Mouse (Mus musculus) hindlimb bud, embryonic 11.5 days (tissue): Measurements from ENCODE around the gene Stat5a.

Experiments
- DNase-seq: peaks from one replicate; pipeline ENCODE4 v3.0.0-alpha.2; 2012; ENCODE audit warnings: low read depth, low spot score; ENCODE audit errors: extremely low spot score

Stat5a gene

DNA sequence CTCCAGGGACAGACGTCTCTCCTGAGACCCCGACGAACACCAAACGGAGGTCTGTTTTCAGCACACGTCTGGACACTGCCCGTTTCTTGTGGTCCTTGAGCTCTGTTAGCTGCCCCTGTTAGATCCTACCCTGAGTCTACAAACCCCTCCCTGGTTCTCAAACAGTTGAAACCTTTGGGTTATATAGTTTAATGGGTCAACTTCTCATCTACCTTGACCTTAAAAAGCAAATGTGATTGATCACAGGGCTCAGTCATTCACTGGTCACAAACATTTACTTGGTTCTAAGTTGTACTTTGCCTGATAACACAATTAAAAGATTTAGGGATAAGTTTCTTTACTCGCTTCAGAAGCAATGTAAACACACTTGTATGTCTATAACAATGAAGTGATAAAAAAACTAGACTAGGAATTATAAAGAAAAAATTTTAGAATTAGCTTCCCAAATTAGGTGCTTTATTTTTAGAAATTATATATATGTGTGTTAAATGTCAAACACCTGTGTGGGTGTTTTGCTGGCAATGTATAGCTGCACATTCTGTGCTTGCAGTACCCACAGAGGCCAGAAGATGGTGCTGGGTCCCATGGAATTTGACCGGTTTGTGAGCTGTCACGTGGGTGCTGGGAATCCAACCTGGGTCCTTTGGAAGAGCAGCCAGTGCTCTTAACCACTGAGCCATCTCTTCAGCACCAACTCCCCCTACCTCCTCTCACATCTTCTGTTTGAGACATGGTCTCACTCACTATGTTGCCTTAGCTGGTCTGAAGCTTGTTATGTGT lies 22.0 kb upstream of the Stat5a start:
- DNase-seq, result no peak

DNA sequence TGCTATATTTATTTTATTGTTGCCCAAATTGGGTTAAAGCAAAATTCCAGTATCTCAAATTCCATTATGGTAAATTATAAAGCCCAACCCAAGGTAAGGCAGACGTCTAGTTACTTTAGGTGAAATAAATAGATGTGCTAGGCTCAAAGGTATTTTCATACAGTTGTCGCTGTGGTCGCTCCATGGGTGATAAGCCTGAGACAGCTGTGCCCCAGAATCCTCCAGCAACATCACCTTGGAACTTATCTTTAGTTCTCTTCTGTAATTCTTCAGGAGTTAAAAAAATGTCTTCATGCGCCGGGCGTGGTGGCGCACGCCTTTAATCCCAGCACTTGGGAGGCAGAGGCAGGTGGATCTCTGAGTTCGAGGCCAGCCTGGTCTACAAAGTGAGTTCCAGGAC lies 20.3 kb upstream of the Stat5a start:
- no peak for DNase-seq

DNA sequence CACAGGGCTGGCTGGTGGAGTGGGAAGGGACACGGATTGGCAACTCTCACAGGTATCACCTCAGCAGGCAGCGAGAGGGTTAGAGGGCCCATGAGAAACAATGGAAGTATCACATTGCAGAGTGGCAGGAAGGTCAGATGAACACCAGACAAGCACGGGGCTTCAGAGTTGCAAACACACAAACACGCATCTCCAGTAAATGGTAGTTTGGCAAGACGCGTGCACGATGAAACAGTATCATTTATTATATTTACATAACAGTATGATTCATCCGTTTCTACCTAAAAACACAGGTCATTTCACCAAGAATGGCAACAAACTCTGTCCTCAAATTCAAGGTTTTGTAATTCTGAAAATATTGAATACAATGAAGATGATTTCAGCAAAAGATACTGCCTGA lies 19.6 kb upstream of the Stat5a start:
- DNase-seq, result no peak

DNA sequence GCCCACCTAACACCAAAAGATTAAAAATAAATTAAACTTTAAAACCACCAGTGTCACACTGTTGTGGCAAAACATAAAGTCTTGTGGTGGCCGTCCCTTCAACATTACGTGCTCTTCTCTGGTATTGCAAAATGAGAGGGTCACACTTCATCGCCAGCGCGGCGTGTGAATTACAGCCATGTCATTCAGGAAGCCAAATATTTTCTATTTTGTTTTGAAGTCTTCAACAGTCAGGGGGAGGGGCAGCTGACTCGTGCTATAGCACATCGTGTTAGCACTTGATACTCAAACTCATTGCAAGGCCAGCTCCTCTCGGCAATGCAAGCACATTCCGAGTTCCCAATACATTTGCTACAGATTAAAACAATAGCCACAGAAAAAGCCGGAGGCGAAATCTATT lies 18.3 kb upstream of the Stat5a start:
- no peak for DNase-seq

DNA sequence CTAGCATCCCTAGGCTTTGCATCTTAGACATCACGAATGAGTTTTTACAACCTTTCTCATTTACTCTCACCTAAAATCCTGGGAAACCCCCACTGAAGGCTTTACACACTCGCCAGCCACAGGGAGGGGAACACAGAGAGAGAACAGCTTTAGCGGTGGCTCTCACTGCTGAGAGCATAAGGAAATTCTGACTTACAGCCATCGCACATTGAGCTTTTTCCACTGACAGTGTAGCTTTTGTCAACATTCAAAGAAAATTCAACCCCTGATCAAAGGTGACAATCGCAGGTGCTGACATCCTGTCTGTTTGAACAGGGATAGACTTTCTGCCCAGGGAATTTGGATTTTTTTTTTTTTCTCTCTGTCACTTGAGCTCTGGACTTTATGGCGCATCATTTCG lies 17.1 kb upstream of the Stat5a start:
- DNase-seq, result no peak

DNA sequence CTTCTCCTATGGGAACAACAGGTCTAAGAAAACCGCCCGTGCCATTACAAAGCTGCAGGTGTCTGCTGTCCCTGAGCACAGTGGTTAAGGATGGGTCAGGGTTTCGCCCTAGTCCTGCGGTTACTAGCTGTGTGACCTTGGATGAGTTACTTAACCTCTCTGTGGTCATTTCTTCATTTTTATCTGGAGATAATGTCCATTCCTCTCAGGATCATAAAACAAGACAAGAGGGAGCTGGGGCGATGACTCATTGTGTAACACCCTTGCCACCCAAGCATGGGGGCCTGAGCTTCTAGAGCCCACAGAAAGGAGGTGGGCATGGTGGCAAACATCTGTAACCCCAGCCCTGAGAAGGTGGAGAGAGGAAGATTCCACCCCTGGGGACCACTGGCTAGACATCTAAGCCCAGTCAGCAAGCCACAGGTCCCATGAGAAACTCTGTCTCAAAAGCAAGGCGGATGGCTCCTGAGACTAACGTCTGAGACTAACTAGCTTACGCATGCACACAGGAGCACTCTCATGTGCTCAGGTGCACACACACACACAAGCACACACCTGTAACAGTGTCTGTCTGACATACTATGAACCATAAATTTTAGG lies 16.0 kb upstream of the Stat5a start:
- no peak for DNase-seq

DNA sequence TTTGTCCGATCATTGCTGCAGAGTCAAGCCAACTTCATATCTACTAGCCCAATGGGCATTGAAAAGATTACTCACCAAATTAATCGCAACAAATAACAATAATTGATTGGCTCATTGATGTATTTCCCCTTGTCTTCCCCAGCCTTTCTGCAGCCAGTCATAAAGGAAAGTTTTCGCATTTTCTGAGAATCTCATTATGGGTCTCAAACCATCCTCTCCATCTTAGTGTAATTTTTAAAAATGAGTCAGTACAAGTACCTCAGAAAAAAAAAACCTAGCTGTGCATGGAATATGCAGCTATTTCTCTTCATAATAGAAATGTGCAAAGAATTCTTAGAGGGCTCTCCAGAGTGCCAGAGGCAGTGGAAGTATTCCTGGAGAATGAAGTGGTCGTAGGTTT lies 15.0 kb upstream of the Stat5a start:
- no peak for DNase-seq

DNA sequence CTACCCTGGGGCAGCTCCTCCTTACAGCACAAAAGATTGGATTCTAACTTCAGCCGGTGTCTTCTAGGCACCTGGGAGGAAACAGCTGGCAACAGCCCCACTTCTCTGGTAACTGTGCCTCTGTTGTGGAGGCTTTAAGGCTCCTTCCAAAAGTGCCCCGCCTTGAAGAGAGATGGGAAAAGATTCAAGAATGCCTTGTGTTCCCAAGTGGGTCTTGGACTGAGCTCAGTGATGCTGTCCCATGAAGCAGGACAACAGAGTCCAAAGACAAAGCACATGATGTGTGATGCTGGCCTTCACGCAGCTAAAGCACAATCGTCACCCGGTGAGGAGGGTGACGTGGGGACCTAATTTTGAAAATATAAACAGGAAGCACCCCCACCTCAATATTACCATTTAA lies 13.4 kb upstream of the Stat5a start:
- DNase-seq, result no peak

DNA sequence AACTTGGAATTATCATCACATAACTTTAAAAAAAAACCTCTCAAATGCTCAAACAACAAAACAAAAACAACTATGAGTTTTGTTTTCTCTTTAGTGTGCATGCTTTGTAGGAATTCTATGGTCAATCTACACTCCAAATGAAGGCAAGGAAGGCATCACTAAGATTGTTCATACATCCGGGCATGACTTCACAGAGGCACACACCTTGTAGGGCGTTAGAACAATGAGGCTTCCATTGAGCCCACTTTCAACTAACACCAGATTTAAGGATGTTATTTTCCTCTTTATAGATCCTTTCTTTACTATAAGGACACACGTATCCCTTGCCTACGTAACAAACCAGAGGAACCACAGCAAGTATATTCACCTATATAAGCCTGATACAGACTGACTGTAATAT lies 11.6 kb upstream of the Stat5a start:
- no peak for DNase-seq

DNA sequence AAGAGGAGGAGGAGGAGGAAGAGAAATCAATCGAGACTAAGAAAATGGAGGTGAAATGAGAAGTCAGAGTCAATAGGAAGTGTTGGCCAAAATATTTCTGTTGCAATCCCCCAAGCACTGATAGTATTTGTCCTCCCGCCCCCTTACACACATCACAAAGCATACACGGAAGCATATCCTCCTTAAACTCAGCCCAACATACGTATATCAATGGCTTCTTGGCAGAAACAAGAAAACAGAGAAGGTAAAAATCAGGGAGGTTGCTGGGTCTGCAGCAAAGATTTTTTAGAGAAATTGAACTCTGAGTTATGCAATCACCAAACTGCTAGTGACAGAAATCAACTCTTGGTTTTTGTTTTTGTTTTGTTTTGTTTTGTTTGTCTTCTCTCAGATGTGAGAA lies 11.1 kb upstream of the Stat5a start:
- no peak for DNase-seq

DNA sequence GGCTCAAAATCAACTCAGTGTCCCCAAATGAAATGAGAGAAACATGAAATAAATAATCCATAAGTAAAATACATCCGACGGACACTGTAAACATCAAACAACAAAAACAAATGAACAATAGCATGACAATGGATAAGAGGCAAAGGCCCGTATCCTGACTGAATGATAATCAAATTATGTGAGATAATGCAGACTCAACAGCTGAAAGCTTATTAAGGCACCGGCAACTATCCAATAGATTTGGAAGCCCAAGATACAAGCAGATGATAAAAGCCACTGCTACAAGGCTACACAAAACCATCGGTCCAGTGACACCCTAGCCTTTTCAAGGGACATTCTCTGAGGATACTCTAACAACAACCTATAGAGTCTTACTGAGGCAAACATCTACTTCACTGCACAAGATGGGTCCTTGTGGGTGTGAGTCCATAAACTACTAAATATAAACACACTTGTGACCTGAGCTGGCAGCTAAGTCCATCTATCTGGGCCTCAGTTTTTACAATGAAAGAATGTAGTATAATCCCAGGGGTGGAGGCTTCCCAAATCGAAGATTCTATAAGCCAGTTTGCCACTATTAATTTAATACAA lies 10.3 kb upstream of the Stat5a start:
- no peak for DNase-seq

DNA sequence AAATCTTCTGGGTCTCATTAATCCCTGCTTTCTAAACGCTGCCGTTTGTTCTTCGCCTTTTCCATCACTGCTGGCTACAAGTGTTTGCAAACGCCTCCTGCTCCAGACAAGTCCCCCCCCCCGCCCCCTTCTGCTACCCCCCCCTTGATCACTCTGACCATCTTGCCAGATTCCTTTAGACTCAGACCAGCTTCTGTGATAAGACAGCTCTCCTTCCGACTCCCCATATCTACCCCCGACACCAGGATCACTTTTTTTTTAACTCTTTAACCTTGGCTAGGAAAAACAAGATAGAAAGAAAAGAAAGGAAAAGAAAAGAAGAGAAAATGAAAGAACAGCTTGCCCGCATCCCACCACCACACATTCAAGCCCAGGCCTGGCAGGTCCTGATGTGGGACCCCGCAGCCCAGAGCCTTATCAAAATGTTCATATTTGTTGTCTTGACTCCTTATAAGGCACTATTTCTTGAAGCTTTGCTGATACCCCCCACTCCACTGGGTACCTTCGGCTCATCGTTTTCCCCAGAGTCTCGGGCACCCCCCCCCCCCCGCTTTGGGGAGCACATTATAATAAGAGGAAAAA lies 9.6 kb upstream of the Stat5a start:
- no peak for DNase-seq

DNA sequence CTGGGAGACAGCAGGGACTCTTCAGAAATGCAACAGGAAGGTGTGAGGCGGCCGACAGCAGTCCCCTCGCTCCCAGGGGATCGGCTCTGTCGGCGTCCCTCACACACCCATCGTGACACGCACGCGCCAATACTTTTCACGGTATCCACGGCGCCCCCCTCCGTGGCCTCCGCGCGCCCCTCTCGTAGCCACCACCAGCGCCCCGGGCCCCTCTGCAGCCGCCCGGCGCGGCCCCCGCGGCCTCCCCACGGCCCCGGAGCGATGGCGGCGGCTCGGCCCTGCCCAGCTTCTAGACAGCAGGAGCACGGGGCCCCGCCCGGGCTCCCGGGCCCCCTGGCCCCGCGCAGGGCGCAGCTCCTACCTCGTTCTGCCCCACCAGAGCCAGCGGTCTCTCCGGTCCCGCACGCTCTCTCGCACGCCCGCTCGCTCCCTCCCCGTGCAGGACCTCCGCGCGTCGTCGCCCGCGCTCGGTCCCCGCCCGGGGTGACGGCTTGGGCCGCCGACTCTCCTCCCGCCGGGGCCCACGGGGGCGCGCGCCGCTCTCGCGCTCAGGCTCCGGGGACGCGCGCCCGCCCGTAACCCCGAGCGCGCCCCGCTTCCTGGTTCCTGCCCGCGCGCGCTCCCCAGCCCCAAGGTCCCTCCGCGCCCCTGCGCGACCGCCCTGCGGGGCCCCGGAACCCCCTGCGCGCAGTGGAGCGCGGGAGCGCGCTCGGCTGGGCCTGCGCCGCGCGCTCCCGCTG lies 8.9 kb upstream of the Stat5a start, which contains the start of gene Stat5b:
TSS of gene Stat5b (minus strand) at position 687 of the 740 bp plus-strand sequence.
- DNase-seq, result no peak

DNA sequence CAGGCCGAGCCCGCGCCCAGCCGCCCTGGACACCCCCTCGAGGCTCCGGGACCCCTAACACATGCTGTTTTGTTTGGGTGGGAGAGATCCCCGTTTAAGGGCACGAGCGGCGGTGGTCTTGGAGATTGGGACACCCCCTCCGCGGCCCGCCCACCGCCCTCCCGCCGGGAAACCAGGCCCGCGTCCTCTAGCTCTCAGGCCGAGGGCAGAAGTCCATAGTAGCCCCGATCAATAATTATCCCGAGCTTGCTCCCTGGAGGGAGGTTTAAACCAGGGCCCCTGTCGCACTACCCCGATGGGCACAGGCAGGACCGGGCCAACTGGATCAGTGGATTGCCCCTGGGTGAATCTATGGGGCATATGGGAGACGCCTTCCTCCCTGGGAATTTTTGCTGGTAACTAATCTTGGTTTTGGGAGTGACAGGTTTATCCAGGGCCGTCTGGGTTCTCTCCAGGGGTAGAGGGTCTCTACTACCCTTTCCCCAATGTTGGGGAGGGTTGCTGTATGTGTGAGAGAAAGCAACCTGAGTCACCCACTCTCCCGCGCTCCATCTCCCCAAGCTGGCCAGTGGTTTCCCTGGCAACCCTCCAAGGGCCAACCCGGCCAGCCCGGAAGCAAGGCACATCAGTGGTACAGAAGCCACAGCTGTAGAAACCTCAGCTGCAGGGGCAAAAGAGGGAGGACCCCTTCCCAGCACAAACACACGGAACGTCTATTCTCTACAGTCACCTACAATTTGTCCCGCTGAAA lies 8.2 kb upstream of the Stat5a start:
- no peak for DNase-seq

DNA sequence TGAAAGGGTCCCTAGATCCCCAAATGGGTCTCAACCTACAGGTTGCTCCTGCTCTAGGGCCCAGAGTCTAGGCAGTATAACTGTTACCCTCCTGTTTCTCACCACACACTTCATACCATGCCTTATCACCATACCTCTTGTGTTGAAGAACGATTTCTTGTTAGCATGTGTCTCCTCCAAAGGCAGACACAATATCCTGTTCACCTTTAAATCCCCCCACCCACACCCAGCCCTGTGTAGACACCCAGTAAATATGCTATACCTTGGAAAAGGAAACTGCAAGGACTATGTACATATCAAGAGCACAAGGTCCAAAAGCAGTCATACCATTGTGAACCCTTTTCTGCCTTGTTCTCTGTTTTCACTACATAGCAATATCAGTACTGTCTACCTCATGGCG lies 7.1 kb upstream of the Stat5a start:
- no peak for DNase-seq

DNA sequence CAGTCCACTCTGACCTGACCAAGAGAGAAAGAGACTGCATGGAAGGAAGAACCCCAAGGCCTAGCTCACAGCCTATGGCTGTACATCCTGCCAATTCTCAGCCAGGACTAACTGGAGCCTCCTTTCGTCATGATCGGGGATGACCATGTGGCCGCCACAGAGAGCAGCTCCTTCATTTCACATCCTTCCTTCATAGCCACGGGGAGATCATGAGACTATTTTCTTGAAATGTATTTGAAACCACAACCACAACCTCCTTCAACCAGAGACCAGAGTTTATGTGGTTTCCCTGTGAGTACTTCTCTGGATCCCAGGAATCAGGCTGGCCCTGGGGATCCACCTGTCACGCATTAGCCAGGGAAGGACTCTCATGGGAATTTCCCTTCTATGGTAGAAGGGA lies 6.1 kb upstream of the Stat5a start:
- no peak for DNase-seq

DNA sequence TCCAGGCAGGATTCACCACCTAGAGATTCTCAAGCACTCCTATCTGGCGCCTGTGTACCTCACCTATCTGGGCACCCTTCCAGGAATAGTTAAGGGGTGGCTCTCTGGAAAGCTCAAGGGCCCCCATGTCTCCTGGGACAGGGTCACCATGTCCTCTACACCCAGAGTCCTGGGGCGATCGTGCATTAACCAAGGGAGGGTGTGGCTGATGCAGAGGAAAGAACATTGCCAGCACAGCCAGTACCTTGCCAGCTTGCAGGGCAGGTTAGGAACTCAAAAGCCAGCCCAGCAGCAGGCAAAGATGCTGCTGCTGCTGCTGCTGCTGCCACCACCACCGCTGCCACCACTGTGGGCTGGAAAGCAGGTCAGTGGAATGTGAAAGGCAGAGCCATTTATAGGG lies 4.9 kb upstream of the Stat5a start:
- no peak for DNase-seq

DNA sequence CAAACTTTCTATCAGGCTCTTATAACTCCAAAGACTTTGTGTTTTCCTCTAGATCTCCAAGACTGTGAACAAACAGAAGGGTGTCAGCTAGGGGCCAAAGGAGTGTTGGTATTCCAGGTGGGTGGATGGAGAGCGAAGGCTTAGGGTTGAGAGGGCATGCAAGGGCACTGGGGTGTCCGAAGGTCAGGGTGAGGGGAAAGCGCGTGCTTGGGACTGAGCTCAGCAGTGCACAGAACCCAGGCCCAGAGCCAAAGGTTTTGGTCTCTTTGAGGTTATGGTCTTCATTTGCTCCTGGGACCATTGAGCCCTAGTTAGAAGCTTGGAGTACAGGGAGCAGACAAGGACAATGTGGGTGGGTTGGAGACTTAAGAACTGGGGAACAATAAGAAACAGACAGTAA lies 4.0 kb upstream of the Stat5a start:
- no peak for DNase-seq

DNA sequence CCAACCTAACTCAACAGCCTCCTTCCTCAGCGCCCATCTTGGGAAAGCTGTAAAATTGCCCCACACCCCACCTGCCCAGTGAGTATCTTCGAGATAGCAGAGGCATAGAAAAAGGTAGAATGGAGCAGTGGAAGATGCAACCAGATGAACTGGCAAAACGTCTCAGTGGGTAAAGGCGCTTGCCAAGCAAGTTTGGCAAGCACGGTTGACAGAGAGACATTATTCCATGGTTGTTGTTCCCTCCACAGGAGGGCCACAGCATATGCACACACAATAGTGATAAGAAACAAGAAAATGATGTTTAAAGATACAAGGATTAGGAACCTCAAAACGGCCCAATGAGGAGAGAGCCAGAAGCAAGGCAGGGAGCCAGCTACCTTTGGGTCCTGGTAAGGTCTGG lies 1.2 kb upstream of the Stat5a start:
- no peak for DNase-seq

DNA sequence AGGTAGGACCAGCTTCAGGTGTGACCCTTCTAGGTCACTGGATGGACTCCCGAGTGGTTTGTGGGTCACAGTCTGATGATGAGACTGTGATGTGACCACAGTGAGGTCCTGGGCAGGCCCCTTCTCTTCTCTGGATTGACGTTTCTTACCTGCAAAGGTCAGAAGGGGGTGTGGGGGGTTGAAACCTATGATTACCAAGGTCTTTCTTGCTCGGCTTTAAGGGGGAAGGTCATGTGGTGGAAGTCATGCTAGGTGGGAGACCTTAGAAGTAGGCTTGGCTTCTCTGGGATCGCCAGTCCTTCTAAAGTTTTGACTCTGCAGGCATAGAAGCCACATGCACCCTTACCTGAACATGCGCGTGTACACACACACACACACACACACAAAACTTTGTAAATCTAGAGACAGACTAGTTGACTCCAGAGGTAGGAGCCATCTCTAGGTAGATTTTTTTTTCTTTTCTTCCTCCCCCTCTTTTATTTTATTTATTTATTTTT lies 476 bp downstream of the Stat5a start:
- DNase-seq, result no peak
